Mouse (Mus musculus): ENCODE results near the gene Tedc2. TPM values are rescaled to one million over a fixed set of nuclear protein-coding genes. Genes with fewer than 3 reads are reported as not detected.

The Tedc2 gene
- total and polyA plus RNA-seq, 3 experiments: 22.6 to 24.6 TPM; not detected in 1

GRCm38 (mm10) chr17:24252329-24252728 lies 31.7 kb upstream of the Tedc2 start:
- H3K9me3 ChIP-seq (replicated peaks; ENCODE audit: insufficient read depth, low read length): no peaks in the 10 kb centered on the region
- TF ChIP-seq HCFC1 (IDR thresholded peaks at IDR 0.05; ENCODE audit: low read depth, low read length) (no peak), ZNF384 (IDR thresholded peaks at IDR 0.05; ENCODE audit: low read depth, low read length) (peak; percentile 67)
- peak overlapping the region; percentile 80; the same call in 1 of the 2 replicates for H3K27ac ChIP-seq (ENCODE audit: control insufficient read depth, low read depth, low read length)
- peaks cover 8 to 14% of the 10 kb centered on the region in 2 experiments for H3K36me3 ChIP-seq (ENCODE audit: control insufficient read depth in 1 of 2, insufficient read depth in 2 of 2, low read length in 2 of 2)
- H3K79me2 ChIP-seq (ENCODE audit: control insufficient read depth, insufficient read depth, low read length, poor library complexity): peaks cover 21% of the 10 kb centered on the region
- peak overlapping the region; percentile 82 for H3K9ac ChIP-seq (ENCODE audit: control insufficient read depth, low read depth, low read length, poor library complexity, severe bottlenecking)
- no peak overlapping the region; a peak in 1 of 4 replicates for H3K4me3 ChIP-seq (ENCODE audit: control insufficient read depth in 1 of 2, insufficient read depth in 1 of 2, low read depth in 2 of 2, low read length in 2 of 2)
- H3K4me1 ChIP-seq (ENCODE audit: control insufficient read depth in 1 of 2, insufficient read depth in 2 of 2, low read length in 2 of 2): peaks cover 0 to 7% of the 10 kb centered on the region in 2 experiments; a peak in 2 of 4 replicates
- H3K27me3 ChIP-seq (ENCODE audit: control insufficient read depth in 1 of 2, insufficient read depth in 2 of 2, low read length in 2 of 2): no peaks in the 10 kb centered on the region
- no peak for DNase-seq (ENCODE audit: low read depth, low spot score)

GRCm38 (mm10) chr17:24251320-24252069 lies 30.8 kb upstream of the Tedc2 start, which contains the start of gene Ccnf:
Gene Ccnf, minus strand, starts transcription at chr17:24251484.
- H3K4me1 ChIP-seq (ENCODE audit: control insufficient read depth in 1 of 2, insufficient read depth in 2 of 2, low read length in 2 of 2): peaks cover 0 to 7% of the 10 kb centered on the region in 2 experiments; a peak in 2 of 4 replicates
- peak; percentile 99 for DNase-seq (ENCODE audit: low read depth, low spot score)
- peaks cover 8 to 14% of the 10 kb centered on the region in 2 experiments for H3K36me3 ChIP-seq (ENCODE audit: control insufficient read depth in 1 of 2, insufficient read depth in 2 of 2, low read length in 2 of 2)
- H3K79me2 ChIP-seq (ENCODE audit: control insufficient read depth, insufficient read depth, low read length, poor library complexity): peaks cover 21% of the 10 kb centered on the region
- no peaks in the 10 kb centered on the region for H3K9me3 ChIP-seq (replicated peaks; ENCODE audit: insufficient read depth, low read length)
- H3K27me3 ChIP-seq (ENCODE audit: control insufficient read depth in 1 of 2, insufficient read depth in 2 of 2, low read length in 2 of 2): no peaks in the 10 kb centered on the region
- H3K27ac ChIP-seq (ENCODE audit: control insufficient read depth, low read depth, low read length): peak within 1 kb of the TSS; percentile 80
- peak within 1 kb of the TSS; percentile 91 for H3K9ac ChIP-seq (ENCODE audit: control insufficient read depth, low read depth, low read length, poor library complexity, severe bottlenecking)
- peak within 1 kb of the TSS; percentile 90 to 92 for H3K4me3 ChIP-seq (ENCODE audit: control insufficient read depth in 1 of 2, insufficient read depth in 1 of 2, low read depth in 2 of 2, low read length in 2 of 2)
- TF ChIP-seq TCF12 (IDR thresholded peaks at IDR 0.05; ENCODE audit: low read depth, low read length) (peak; percentile 66; the same call in 1 of the 2 replicates), POLR2A (IDR thresholded peaks at IDR 0.05; ENCODE audit: control insufficient read depth in 1 of 2, insufficient read depth in 1 of 2, low read depth in 1 of 2, low read length in 2 of 2, poor library complexity in 1 of 2) (peak; percentile 90 to 92), JUND (IDR thresholded peaks at IDR 0.05; ENCODE audit: low read depth, low read length) (no peak), SMC3 (IDR thresholded peaks at IDR 0.05; ENCODE audit: low read depth, low read length) (no peak), CTCF (IDR thresholded peaks at IDR 0.05 in 2 of 3, conservative IDR thresholded peaks at IDR 0.05 in 1 of 3; ENCODE audit: control insufficient read depth in 1 of 3, insufficient read depth in 1 of 3, low read depth in 2 of 3, low read length in 3 of 3, poor library complexity in 1 of 3, severe bottlenecking in 1 of 3) (no peak), HCFC1 (IDR thresholded peaks at IDR 0.05; ENCODE audit: low read depth, low read length) (peak; percentile 68), ETS1 (IDR thresholded peaks at IDR 0.05; ENCODE audit: low read depth, low read length) (no peak), GABPA (IDR thresholded peaks at IDR 0.05; ENCODE audit: low read depth, low read length) (no peak), POLR2AphosphoS2 (IDR thresholded peaks at IDR 0.05; ENCODE audit: low read length) (peak; percentile 91), TAL1 (IDR thresholded peaks at IDR 0.05; ENCODE audit: low read length) (no peak), CHD1 (IDR thresholded peaks at IDR 0.05; ENCODE audit: low read depth, low read length) (no peak), TBP (IDR thresholded peaks at IDR 0.05; ENCODE audit: low read depth, low read length) (peak; percentile 83), GATA1 (IDR thresholded peaks at IDR 0.05; ENCODE audit: low read depth, low read length) (no peak), MAX (IDR thresholded peaks at IDR 0.05; ENCODE audit: low read length) (no peak), MAFK (IDR thresholded peaks at IDR 0.05; ENCODE audit: borderline replicate concordance, low read depth, low read length) (no peak), ZC3H11A (IDR thresholded peaks at IDR 0.05; ENCODE audit: low read depth, low read length) (no peak), MAZ (IDR thresholded peaks at IDR 0.05; ENCODE audit: low read depth, low read length) (peak; percentile 93), UBTF (IDR thresholded peaks at IDR 0.05; ENCODE audit: borderline replicate concordance, insufficient read depth, low read depth, low read length) (no peak), RCOR1 (IDR thresholded peaks at IDR 0.05; ENCODE audit: low read depth, low read length) (no peak), USF2 (IDR thresholded peaks at IDR 0.05; ENCODE audit: borderline replicate concordance in 1 of 2, insufficient read depth in 1 of 2, low read depth in 1 of 2, low read length in 2 of 2) (no peak), USF1 (IDR thresholded peaks at IDR 0.05; ENCODE audit: low read depth, low read length) (no peak), SIN3A (IDR thresholded peaks at IDR 0.05; ENCODE audit: low read length) (peak; percentile 70), MEF2A (IDR thresholded peaks at IDR 0.05; ENCODE audit: extremely low read depth, insufficient replicate concordance, low read depth, low read length, poor library complexity, severe bottlenecking) (no peak), EP300 (IDR thresholded peaks at IDR 0.05; ENCODE audit: low read depth in 1 of 2, low read length in 2 of 2) (no peak), POLR2AphosphoS5 (IDR thresholded peaks at IDR 0.05; ENCODE audit: borderline replicate concordance, low read depth, low read length) (no peak), BHLHE40 (IDR thresholded peaks at IDR 0.05; ENCODE audit: borderline replicate concordance, low read depth, low read length) (no peak), CHD2 (IDR thresholded peaks at IDR 0.05; ENCODE audit: low read length) (no peak), NELFE (IDR thresholded peaks at IDR 0.05; ENCODE audit: low read depth, low read length) (peak; percentile 94), ZKSCAN1 (IDR thresholded peaks at IDR 0.05; ENCODE audit: low read depth, low read length) (no peak)

Measured in MEL (cell line).